Comparison of ENCODE assay signal across 8 mouse cellular contexts in genomic region chr19:44719292-44720193, GRCm38 (mm10). TPM values are rescaled to one million over a fixed set of nuclear protein-coding genes. Genes with fewer than 3 reads are reported as not detected.
DNase-seq lines count a peak whose midpoint lies in the region; ATAC-seq and TF ChIP-seq lines count a peak whose summit lies in the region.

No protein-coding gene starts in this region.

- no peak overlapping the region for H3K27ac ChIP-seq in testis, adult 2 months (ENCODE audit: control insufficient read depth, insufficient read depth, low read depth, low read length)
- H3K27ac ChIP-seq in hindbrain, embryonic 12.5 days = peak overlapping the region; percentile 75; the same call in 1 of the 2 replicates
- H3K27ac ChIP-seq in liver, embryonic 14.5 days = no peak overlapping the region

- TF ChIP-seq CTCF in testis, adult 2 months (IDR thresholded peaks at IDR 0.05; ENCODE audit: control insufficient read depth, insufficient read depth, insufficient replicate concordance, low read depth, low read length) = no peak
- no peak for TF ChIP-seq CTCF in liver, embryonic 14.5 days (IDR thresholded peaks at IDR 0.05; ENCODE audit: low read depth)

- H3K9ac ChIP-seq in hindbrain, embryonic 12.5 days = peak overlapping the region; percentile 33
- no peak overlapping the region for H3K9ac ChIP-seq in liver, embryonic 14.5 days (replicated peaks)

- H3K4me2 ChIP-seq in hindbrain, embryonic 12.5 days (replicated peaks) = peak overlapping the region; percentile 74
- peak overlapping the region; percentile 11; the same call in 1 of the 2 replicates for H3K4me2 ChIP-seq in liver, embryonic 14.5 days (ENCODE audit: low read depth)

- ATAC-seq in hindbrain, embryonic 12.5 days (ENCODE audit: low FRiP score) = 0 out of 2 replicates have a peak, but pooled peaks have one; percentile 42
- no peak for ATAC-seq in liver, embryonic 14.5 days (ENCODE audit: insufficient read depth)

- no peak for DNase-seq in testis, postnatal 14 days (ENCODE audit: low spot score)
- no peak for DNase-seq in liver, embryonic 14.5 days (ENCODE audit: low read depth in 3 of 3, low spot score in 3 of 3)
- no peak for DNase-seq in urinary bladder, postnatal 14 days (ENCODE audit: low spot score)
- DNase-seq in layer of hippocampus, adult 8-10 months (ENCODE audit: low spot score in 2 of 2) = no peak
- DNase-seq in MN1 (ENCODE audit: low spot score) = no peak
- DNase-seq in lung, adult 18-20 months = no peak

- peaks cover 2% of the 10 kb centered on the region; the same call in 1 of the 2 replicates for H3K27me3 ChIP-seq in testis, adult 2 months (ENCODE audit: control insufficient read depth, insufficient read depth, low read length)
- H3K27me3 ChIP-seq in hindbrain, embryonic 12.5 days = peaks cover 87% of the 10 kb centered on the region
- peaks cover 44% of the 10 kb centered on the region for H3K27me3 ChIP-seq in liver, embryonic 14.5 days (ENCODE audit: control insufficient read depth, insufficient read depth, low read length)

- no peak for TF ChIP-seq EP300 in liver, embryonic 14.5 days (IDR thresholded peaks at IDR 0.05; ENCODE audit: low read depth)

- no peaks in the 10 kb centered on the region for H3K36me3 ChIP-seq in testis, adult 2 months (ENCODE audit: control insufficient read depth, insufficient read depth, low read length)
- H3K36me3 ChIP-seq in hindbrain, embryonic 12.5 days = no peaks in the 10 kb centered on the region
- H3K36me3 ChIP-seq in liver, embryonic 14.5 days (replicated peaks; ENCODE audit: control insufficient read depth, insufficient read depth, low read depth) = no peaks in the 10 kb centered on the region

- H3K4me1 ChIP-seq in testis, adult 2 months (ENCODE audit: control insufficient read depth, insufficient read depth, low read length) = peaks cover 9% of the 10 kb centered on the region
- H3K4me1 ChIP-seq in hindbrain, embryonic 12.5 days = peaks cover 36% of the 10 kb centered on the region
- H3K4me1 ChIP-seq in liver, embryonic 14.5 days (replicated peaks; ENCODE audit: control insufficient read depth in 2 of 2, insufficient read depth in 2 of 2, low read length in 1 of 2) = no peaks in the 10 kb centered on the region

- H3K4me3 ChIP-seq in testis, adult 2 months (ENCODE audit: control insufficient read depth, low read depth, low read length) = peak overlapping the region; percentile 39
- peak overlapping the region; percentile 35 for H3K4me3 ChIP-seq in hindbrain, embryonic 12.5 days
- no peak overlapping the region for H3K4me3 ChIP-seq in liver, embryonic 14.5 days (ENCODE audit: insufficient read depth in 1 of 2, low read depth in 2 of 2, low read length in 2 of 2)

- H3K9me3 ChIP-seq in hindbrain, embryonic 12.5 days (replicated peaks) = 0 out of 2 replicates have a peak, but pooled peaks cover 4% of the 10 kb centered on the region
- no peaks in the 10 kb centered on the region for H3K9me3 ChIP-seq in liver, embryonic 14.5 days (ENCODE audit: control insufficient read depth, low read length)

- TF ChIP-seq POLR2A in testis, adult 2 months (IDR thresholded peaks at IDR 0.05; ENCODE audit: control insufficient read depth, low read depth, low read length) = no peak

- WGBS in hindbrain, embryonic 12.5 days = 2% methylated on average over 30 of the region's 30 CpGs
- 6% methylated on average over 30 of the region's 30 CpGs for WGBS in liver, embryonic 14.5 days (ENCODE audit: insufficient replicate concordance)

RNA-seq across cellular contexts. Expression of gene Pax2, which starts 36.3 kb away (rescaled TPM):
- 2.7 and 5.4 TPM in 2 replicates for polyA plus RNA-seq in testis, adult 2 months (2012; rRNA removed)
- polyA plus RNA-seq in hindbrain, embryonic 12.5 days (2016; fragmentation: Nextera tagmentation; extraction: Ambion mirVana) = 15.1 and 18.6 TPM in 2 replicates
- polyA plus RNA-seq in liver, embryonic 14.5 days (2012; rRNA removed) = 0.02 TPM in 1 of 2 replicates, not detected in the other
- polyA plus RNA-seq in liver, embryonic 14.5 days (2014; fragmentation: Nextera tagmentation; extraction: Ambion mirVana) = not detected in 2 replicates
- under 1 TPM in 2 of 4 experiments, not detected in 2; 0.30 to 0.36 TPM for total RNA-seq in layer of hippocampus, adult 8-10 months (2022)

Comparison
In these comparisons a context has a peak if more than half of its experiments do, and no peak if none do; other contexts are left out.
1. H3K4me3 ChIP-seq: peak in testis, adult 2 months (single experiment) and hindbrain, embryonic 12.5 days (single experiment); none in liver, embryonic 14.5 days (0 of 2).